ENCODE assay signal across 8 mouse cellular contexts in genomic region chr11:84813724-84814510, GRCm38 (mm10). TPM values are rescaled to one million over a fixed set of nuclear protein-coding genes. Genes with fewer than 3 reads are reported as not detected.
DNase-seq lines count a peak whose midpoint lies in the region; ATAC-seq and TF ChIP-seq lines count a peak whose summit lies in the region.
"Had no signal": no experiment of that assay in that cellular context is flagged by ENCODE, and none has a peak within 500 bp of the region (broad histone marks: within the 10 kb centered on the region; RNA-seq: fewer than 3 reads in every experiment).

No protein-coding gene starts in this region.

- no peak for TF ChIP-seq EP300 in ES-Bruce4 (IDR thresholded peaks at IDR 0.05; ENCODE audit: insufficient read depth, low read depth, low read length)

- no peaks in the 10 kb centered on the region for H3K27me3 ChIP-seq in ES-Bruce4 (ENCODE audit: control insufficient read depth, insufficient read depth, low read length, poor library complexity, severe bottlenecking)
- no peaks in the 10 kb centered on the region for H3K27me3 ChIP-seq in midbrain, embryonic 14.5 days (ENCODE audit: control insufficient read depth, insufficient read depth, low read length)

- H3K4me3 ChIP-seq in ES-Bruce4 (ENCODE audit: low read depth, low read length) = no peak overlapping the region
- no peak overlapping the region for H3K4me3 ChIP-seq in midbrain, embryonic 14.5 days (replicated peaks; ENCODE audit: low read depth, low read length)
- H3K4me3 ChIP-seq: liver, embryonic 15.5 days had no signal

- peak; percentile 85 for DNase-seq in ZHBTc4 (ENCODE audit: low read depth, low spot score)
- DNase-seq in embryo, embryonic 11.5 days (ENCODE audit: low read depth, low spot score) = peak; percentile 64
- peak; percentile 70 to 83 for DNase-seq in heart, postnatal 10 days
- DNase-seq in left cerebral cortex, postnatal 10 days (ENCODE audit: extremely low spot score in 1 of 2, low spot score in 2 of 2) = peak; percentile 37 to 78
- peak; percentile 92 for DNase-seq in midbrain, embryonic 14.5 days
- peak; percentile 71 to 80 for DNase-seq in spleen, postnatal 10 days (ENCODE audit: low spot score in 2 of 2)

- peak; percentile 24; the same call in 1 of the 2 replicates for ATAC-seq in midbrain, embryonic 14.5 days (ENCODE audit: low FRiP score, low TSS enrichment)

- H3K4me1 ChIP-seq in ES-Bruce4 (ENCODE audit: control insufficient read depth, insufficient read depth, low read length) = no peaks in the 10 kb centered on the region
- H3K4me1 ChIP-seq in midbrain, embryonic 14.5 days (ENCODE audit: control insufficient read depth, insufficient read depth, low read length) = peaks cover 3% of the 10 kb centered on the region; the same call in 1 of the 2 replicates

- H3K9me3 ChIP-seq in ES-Bruce4 (replicated peaks; ENCODE audit: control insufficient read depth, insufficient read depth, low read length, poor library complexity, severe bottlenecking) = no peaks in the 10 kb centered on the region
- no peaks in the 10 kb centered on the region for H3K9me3 ChIP-seq in midbrain, embryonic 14.5 days (ENCODE audit: control insufficient read depth, low read length)
- H3K9me3 ChIP-seq: liver, embryonic 15.5 days had no signal

- peak; percentile 99 for TF ChIP-seq CTCF in ES-Bruce4 (IDR thresholded peaks at IDR 0.05; ENCODE audit: low read depth, low read length)

- H3K9ac ChIP-seq in ES-Bruce4 (ENCODE audit: low read depth, poor library complexity, severe bottlenecking) = no peak overlapping the region
- no peak overlapping the region for H3K9ac ChIP-seq in midbrain, embryonic 14.5 days (replicated peaks; ENCODE audit: low read length)
- H3K9ac ChIP-seq: liver, embryonic 15.5 days had no signal

- 55% methylated on average over 13 of the region's 13 CpGs for WGBS in midbrain, embryonic 14.5 days

- no peak for TF ChIP-seq POLR2A in ES-Bruce4 (IDR thresholded peaks at IDR 0.05; ENCODE audit: insufficient read depth, low read length)

- no peak overlapping the region for H3K27ac ChIP-seq in ES-Bruce4 (ENCODE audit: insufficient read depth, low read length)
- 0 out of 2 replicates have a peak overlapping the region, but pooled peaks have one; percentile 15 for H3K27ac ChIP-seq in midbrain, embryonic 14.5 days (replicated peaks; ENCODE audit: low read depth, low read length)
- H3K27ac ChIP-seq: liver, embryonic 15.5 days had no signal

- H3K36me3 ChIP-seq in ES-Bruce4 (ENCODE audit: control insufficient read depth, insufficient read depth, low read length, poor library complexity, severe bottlenecking) = no peaks in the 10 kb centered on the region
- no peaks in the 10 kb centered on the region for H3K36me3 ChIP-seq in midbrain, embryonic 14.5 days (ENCODE audit: control insufficient read depth, insufficient read depth, low read length)

- intact Hi-C loops in heart, postnatal 10 days (cut with DNase I) = no loop called here
- intact Hi-C loops in left cerebral cortex, postnatal 10 days (cut with DNase I) = no loop called here

- H3K4me2 ChIP-seq in midbrain, embryonic 14.5 days (ENCODE audit: low read length) = no peak overlapping the region
- H3K4me2 ChIP-seq: liver, embryonic 15.5 days had no signal

RNA-seq across cellular contexts. Expression of gene Mrm1, which starts 5.4 kb away (rescaled TPM):
- polyA plus RNA-seq in ES-Bruce4 (2011; ENCODE audit: insufficient read depth, insufficient read length, low read depth, missing spikeins) = 9.1 and 10.3 TPM in 2 replicates
- 10 to 100 TPM; 16.1 to 22.0 TPM for total RNA-seq in heart, postnatal 10 days (2021)
- total RNA-seq in left cerebral cortex, postnatal 10 days (2021) = 10 to 100 TPM; 18.1 to 21.7 TPM
- 8.5 and 11.9 TPM in 2 replicates for polyA plus RNA-seq in midbrain, embryonic 14.5 days (2014; fragmentation: Nextera tagmentation; extraction: Ambion mirVana)

RNA-seq across cellular contexts. Expression of gene Dhrs11, which starts 14.9 kb away (rescaled TPM):
- 5.0 and 7.0 TPM in 2 replicates for polyA plus RNA-seq in ES-Bruce4 (2011; ENCODE audit: insufficient read depth, insufficient read length, low read depth, missing spikeins)
- 10 to 100 TPM; 89.9 to 97.0 TPM for total RNA-seq in heart, postnatal 10 days (2021)
- total RNA-seq in left cerebral cortex, postnatal 10 days (2021) = 1 to 10 TPM; 6.3 to 7.1 TPM
- 5.8 and 6.7 TPM in 2 replicates for polyA plus RNA-seq in midbrain, embryonic 14.5 days (2014; fragmentation: Nextera tagmentation; extraction: Ambion mirVana)

RNA-seq across cellular contexts. Expression of gene Ggnbp2, which starts 56.7 kb away (rescaled TPM):
- polyA plus RNA-seq in ES-Bruce4 (2011; ENCODE audit: insufficient read depth, insufficient read length, low read depth, missing spikeins) = 86.0 and 89.8 TPM in 2 replicates
- 10 to 100 TPM; 54.5 to 62.1 TPM for total RNA-seq in heart, postnatal 10 days (2021)
- 10 to 100 TPM; 89.1 to 90.3 TPM for total RNA-seq in left cerebral cortex, postnatal 10 days (2021)
- 69.3 and 71.9 TPM in 2 replicates for polyA plus RNA-seq in midbrain, embryonic 14.5 days (2014; fragmentation: Nextera tagmentation; extraction: Ambion mirVana)

Comparison
In these comparisons a context has a peak if more than half of its experiments do, and no peak if none do; other contexts are left out.
1. RNA of gene Dhrs11, which starts 14.9 kb away (total RNA-seq): 89.9 to 97.0 TPM in heart, postnatal 10 days; 6.3 to 7.1 TPM in left cerebral cortex, postnatal 10 days; every median in the first group is over 10 times any median in the second.
2. Peak in every context shown above with its lines, with median percentiles within 50 percentile points of each other: DNase-seq.